Mouse (Mus musculus) c-Kit-negative CD71-positive TER-119-positive erythroid progenitor cells, embryonic 14.5 days (primary cell): ENCODE measurements around the gene Cdhr3.

Experiments used
- DNase-seq: peaks from one replicate; pipeline ENCODE4 v3.0.0-alpha.2; 2013; ENCODE audit warnings: low read depth, low spot score

The Cdhr3 gene

GRCm38 (mm10) chr12:33035089-33035718 lies 57.5 kb downstream of the Cdhr3 start:
- no peak for DNase-seq

DNA sequence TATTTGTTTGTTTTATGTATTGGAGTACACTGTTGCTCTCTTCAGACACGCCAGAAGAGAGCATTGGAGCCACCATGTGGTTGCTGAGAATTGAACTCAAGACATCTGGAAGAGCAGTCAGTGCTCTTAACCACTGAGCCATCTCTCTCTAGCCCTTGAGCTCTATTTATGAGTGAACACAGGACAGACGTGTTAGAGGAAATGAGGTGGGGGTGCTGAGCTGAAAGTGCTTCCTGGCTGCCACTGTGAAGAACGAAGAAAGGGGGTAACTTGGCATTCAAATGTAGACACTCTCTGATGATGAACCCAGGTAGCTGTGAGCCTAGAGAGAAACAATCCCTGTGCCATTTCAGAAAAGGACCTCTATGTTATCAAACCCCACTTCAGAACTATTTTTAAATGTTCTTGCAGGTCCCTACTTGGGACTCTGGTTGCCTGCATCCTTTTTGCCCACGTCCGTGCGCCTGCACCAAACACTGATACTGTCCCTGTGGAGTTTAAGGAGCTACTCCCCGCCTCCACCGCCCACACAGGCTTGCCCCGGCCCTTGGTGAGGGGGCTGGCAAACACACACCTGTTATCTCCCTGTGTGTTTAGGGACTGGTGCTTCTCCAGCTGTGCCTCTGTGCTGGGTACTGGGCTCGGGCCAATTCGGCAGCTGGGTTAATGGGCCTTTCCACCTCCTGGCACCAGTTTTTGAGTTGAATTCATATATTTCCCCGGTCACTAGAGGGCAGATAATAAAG lies 58.2 kb downstream of the Cdhr3 start:
- no peak for DNase-seq

DNA sequence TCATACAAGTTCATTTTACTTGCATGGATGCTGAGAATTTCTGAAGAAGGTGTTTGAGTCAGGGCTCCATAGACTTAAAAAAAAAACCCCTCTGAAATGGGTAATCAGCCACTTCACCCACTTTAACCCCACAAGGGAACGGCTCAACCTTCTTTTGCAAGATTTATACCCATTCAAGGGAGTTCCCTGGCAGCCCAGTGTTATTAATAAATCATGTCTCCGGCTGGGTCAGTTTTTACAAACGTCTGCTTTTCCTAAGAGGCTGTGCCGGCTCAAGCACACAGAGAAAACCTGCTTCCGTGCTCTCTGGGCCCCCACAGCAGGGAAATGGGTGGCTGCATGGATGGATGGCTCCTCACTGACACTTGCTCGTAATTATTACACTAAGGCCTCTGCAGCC lies 59.5 kb downstream of the Cdhr3 start:
- DNase-seq, result no peak

DNA sequence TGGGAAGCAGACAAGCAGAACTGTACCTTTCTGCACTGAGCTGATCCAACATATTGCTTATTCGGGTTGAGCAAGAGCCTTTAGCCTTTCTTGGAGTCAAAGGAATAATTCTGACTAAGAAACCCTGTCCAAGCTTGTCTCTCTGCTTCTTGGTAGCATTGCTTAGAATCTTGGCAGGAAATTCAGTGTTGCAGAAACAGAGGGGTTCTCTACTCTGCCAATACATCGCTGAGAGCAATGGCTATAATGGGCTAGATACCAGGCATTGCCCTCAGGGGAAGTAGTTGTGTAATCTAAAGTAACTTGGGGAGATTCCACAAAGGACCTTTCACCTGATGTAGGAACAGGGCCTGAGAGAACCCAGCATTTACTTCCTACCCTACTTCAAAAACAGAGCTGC lies 62.1 kb downstream of the Cdhr3 start:
- no peak for DNase-seq

GRCm38 (mm10) chr12:33030066-33030465 lies 62.6 kb downstream of the Cdhr3 start:
- DNase-seq, result no peak

GRCm38 (mm10) chr12:33028708-33029107 lies 64.0 kb downstream of the Cdhr3 start:
- DNase-seq, result no peak

- DNase-seq, result no peak
These were observed 64.5 kb downstream of the Cdhr3 start for GRCm38 (mm10) chr12:33028109-33028691.

GRCm38 (mm10) chr12:33027093-33027492 lies 65.6 kb downstream of the Cdhr3 start:
- peak; percentile 63 for DNase-seq

DNA sequence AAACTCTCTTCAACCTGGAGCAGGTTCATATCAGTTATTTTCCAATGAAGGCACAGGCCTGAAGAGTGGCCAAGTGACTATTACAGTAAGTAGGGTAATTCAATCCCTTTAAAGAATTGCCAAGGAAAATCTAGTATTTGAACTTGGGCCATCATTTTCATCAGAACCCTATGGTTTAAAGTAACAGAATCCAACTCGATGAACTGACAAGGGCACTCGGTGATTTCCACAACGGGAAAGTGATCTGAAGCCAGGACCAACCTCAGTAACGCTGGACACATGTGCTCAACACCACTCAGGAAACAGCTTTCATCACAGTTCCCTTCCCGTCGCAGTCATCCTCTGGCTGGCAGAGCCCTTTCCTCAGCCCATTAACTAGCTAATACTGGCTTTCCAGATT lies 68.2 kb downstream of the Cdhr3 start:
- no peak for DNase-seq

- no peak for DNase-seq
These were observed 70.9 kb downstream of the Cdhr3 start for GRCm38 (mm10) chr12:33021751-33022150.

DNA sequence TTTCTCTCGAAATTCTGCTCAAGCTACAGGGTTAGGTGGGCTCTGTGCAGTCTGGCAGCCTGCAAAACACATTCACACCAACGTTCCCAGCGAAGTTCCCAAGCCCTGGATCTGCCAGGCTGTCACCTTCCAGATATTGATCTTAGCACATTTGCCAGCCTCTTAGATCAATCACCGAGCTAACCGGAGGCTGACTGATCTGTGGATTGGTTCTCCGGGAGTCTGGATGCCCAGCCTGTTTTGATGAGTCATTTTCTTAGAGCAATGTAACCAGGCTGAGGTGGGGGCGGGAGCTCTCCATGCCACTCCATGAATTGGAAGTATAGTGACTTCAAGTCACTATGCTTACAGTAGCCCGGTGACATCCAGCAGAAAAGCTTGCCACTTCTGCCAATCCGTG lies 71.5 kb downstream of the Cdhr3 start:
- DNase-seq, result no peak

DNA sequence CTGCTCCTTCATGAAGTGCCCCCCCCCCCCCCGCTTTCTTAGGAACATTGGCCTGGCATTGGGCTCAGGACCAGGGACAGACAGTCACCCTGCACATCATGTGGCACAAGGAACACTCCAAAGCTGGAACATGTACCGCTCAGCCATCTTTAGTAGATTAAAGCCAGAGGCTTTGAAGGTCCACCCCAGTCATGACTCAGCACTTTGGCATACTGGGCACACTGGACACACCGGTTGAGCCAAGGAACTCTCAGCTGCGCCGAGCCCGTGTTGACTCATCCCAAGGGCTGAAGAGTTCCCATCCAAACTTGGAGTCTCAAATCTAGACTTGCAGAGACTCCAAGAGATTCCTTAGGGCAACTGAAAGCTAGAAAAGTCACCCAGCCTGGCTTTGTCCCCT lies 72.7 kb downstream of the Cdhr3 start:
- DNase-seq, result no peak

- DNase-seq, result no peak
These were observed 74.1 kb downstream of the Cdhr3 start for GRCm38 (mm10) chr12:33018601-33019000.

DNA sequence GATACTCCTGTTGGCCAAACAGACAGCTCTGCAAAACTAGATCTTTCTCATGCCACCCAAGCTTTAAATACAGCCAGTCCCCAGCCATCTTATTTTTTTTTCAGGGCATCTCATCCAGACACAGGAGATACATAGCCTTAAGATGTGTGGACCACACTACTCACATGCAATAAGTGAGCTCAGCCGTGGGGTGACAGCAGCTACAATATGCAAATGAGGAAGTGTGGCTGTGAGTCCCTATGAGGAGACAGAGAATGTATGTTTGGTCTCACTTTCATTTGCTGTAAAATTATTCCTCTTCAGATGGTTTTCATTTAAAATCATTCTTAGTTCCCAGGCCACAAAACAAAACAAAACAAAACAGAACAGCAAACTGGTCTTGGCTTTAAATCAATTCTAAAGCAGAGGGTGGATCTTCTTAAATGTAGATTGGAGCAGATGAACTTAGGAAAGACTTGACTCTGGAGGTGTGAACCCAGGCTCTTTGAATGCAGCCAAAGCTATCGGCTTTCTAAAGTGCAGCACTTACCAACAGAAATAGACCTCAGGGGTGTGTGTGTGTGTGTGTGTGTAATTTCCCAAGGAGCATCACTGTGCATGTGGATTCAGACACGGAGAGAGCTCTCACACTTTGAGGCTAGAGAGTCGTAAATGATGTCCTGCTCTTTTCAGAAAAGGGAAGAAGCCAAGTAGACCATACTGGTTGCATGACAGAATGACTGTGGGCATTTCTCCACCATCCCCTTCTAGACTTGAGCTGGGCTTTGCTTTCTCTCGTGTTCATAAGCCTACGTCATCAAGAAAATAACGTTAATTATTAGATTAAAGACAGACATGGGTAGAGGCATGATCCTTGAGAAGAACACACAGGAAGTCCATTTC lies 75.6 kb downstream of the Cdhr3 start:
- DNase-seq, result no peak

DNA sequence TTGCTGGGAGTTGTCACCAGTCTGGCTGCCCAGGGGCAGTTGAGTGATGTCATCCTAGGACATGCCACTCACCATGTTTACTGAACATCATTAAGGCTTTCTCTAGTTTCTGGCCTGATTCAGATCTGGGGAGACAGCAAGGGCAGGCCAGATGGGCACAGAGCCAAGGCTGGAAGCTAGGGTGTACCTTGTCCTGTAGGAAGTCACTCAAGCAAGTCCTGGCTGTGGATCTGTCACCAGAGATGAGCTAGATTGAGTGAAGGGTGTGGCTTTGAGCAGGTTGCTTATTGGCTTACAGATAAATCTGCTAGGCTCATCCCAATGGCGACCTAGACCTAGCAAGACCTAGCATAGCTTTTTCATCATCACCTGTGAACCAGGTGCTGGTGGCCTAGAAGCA lies 77.6 kb downstream of the Cdhr3 start:
- DNase-seq, result no peak

DNA sequence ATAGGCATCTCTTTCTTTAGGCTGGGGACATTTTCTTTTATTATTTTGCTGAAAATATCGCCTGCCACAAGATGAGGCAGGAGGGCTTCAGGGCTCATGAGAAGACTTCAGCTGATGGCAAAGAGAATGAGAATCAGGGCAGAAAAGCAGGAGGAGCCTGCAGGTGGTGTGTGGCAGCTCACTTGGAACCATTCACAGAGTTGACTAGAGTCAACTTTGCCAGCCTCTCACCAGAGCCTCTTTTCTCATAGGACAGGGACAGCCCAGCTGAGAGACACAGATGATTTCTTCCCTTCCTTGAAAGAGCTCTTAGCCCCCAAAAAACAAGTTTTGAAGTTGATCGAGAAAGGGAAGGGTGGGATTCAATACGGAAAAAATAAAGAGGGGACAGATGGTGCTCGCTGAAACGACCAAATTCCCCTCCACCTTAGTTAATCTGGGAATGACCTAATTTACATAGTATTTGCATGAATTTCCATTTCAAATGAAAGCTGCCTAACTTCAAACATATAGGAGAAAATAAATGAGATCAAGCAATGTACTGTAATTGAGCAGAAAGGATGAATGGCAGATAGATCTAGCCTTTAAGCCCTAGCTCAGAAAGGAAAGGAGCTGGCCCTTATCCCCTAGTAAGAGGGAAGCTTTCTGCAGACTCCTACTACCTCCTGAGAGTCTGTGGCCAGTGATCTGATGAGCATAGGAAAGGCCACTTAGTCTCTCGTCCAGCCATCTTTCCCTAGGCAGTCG lies 78.5 kb downstream of the Cdhr3 start:
- no peak for DNase-seq

- no peak for DNase-seq
These were observed 82.6 kb downstream of the Cdhr3 start for GRCm38 (mm10) chr12:33010026-33010425.

DNA sequence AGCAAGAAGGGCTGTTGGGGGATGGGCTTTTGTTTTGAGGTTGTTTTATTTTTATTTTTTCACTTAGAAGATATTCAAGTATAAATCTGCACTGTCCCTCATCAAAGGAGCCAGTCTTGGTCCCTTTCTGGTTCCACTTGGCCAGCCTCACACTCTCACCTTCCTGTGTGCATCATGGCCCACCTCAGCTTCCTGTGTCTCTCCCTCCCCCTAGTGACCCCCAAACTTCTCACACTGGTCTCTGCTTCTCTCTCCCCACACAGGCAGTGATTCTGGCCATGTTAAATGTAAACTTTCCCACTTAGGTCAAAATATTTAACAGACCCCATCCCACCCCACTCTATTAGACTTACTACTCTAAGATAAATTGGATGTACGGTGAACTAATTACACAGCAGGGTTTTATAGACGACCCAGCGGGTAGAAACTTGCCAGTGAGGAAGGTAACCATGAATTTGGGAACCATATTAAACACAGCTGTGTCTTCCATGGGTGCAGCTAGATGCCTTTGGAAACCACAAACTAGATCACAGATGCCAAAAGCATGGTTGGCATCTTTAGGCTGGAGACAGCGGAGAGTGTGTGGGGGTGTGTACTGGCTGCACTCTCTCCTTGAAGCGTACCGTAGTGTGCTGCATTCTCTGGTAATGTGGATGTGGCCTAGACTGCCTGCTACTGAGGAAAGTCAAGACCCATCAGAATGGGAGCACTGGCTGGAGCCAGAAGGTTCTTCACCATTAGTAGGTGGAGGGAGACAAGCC lies 83.3 kb downstream of the Cdhr3 start:
- DNase-seq, result no peak

- no peak for DNase-seq
These were observed 84.2 kb downstream of the Cdhr3 start for GRCm38 (mm10) chr12:33008305-33009110.

DNA sequence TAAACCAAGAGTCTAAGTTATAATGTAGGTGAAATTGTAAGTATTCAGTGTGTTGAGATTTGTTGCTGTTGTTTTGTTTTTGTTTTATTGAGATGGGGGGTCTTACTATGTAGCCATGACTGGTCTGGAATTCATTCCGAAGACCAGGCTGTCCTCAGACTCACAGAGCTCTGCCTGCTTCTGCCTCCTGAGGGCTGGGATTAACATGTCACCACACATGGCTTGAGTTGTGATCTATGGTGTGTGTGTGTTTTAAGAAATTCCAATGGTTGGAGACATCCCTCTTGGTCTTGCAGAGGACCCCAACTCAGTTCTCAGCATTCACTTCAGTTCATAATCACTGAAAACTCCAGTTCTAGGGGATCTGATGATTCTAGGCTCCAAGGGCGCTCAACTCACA lies 85.5 kb downstream of the Cdhr3 start:
- DNase-seq, result no peak
